Mouse (Mus musculus) T-helper 1 cell (primary cell): ENCODE measurements at regions not wholly inside any gene's neighbourhood (a gene's known extent, or its start where the extent isn't known, plus 50 kb on each side); places are given as distances from the start of the nearest gene placed in this dataset.

Experiments
- in situ Hi-C: fragments of 300-600 bp; cut with MboI, MseI; formaldehyde crosslinking; loops from one replicate; pipeline ENCODE4 v1.15.1; 2025; ENCODE audit warnings: high pct_unique_total_duplicates

GRCm38 (mm10) chr6:31615426-31615970 lies 51.7 kb upstream of the Podxl start:
- in situ Hi-C loops, result no loop called here

GRCm38 (mm10) chr6:31614563-31614962 lies 50.8 kb upstream of the Podxl start:
- in situ Hi-C loops, result no loop called here

GRCm38 (mm10) chr6:31613590-31614319 lies 50.0 kb upstream of the Podxl start:
- in situ Hi-C loops, result no loop called here
